Mouse (Mus musculus): ENCODE data around the gene Sae1. TPM values are rescaled to one million over a fixed set of nuclear protein-coding genes. Genes with fewer than 3 reads are reported as not detected.
"Not testable (repeated sequence)": the region's sequence is repeated elsewhere in the genome, so short reads cannot be mapped to it uniquely, and the experiment has no call there.

Sae1 gene
- polyA plus RNA-seq, 1 experiment: 59.3 TPM

- peak overlapping the region; percentile 97 for H3K27ac ChIP-seq (ENCODE audit: insufficient read depth, low read depth, low read length)
Observed at GRCm38 (mm10) chr7:16311453-16312004, 76.1 kb downstream of the Sae1 start.

GRCm38 (mm10) chr7:16310521-16311452 lies 76.8 kb downstream of the Sae1 start:
- TF ChIP-seq CTCF (IDR thresholded peaks at IDR 0.05; ENCODE audit: low read depth, low read length): no peak
- TF ChIP-seq POLR2A (IDR thresholded peaks at IDR 0.05; ENCODE audit: borderline replicate concordance, low read depth, low read length): no peak
- H3K4me1 ChIP-seq (ENCODE audit: control insufficient read depth, insufficient read depth, low read length): peaks cover 35% of the 10 kb centered on the region
- peak overlapping the region; percentile 97 for H3K27ac ChIP-seq (ENCODE audit: insufficient read depth, low read depth, low read length)
- peak overlapping the region; percentile 99 for H3K4me3 ChIP-seq (ENCODE audit: insufficient read depth, low read length)

More at GRCm38 (mm10) chr7:16311453-16312004, 76.1 kb downstream of the Sae1 start:
- H3K4me3 ChIP-seq (ENCODE audit: insufficient read depth, low read length): peak overlapping the region; percentile 99
- peaks cover 28% of the 10 kb centered on the region for H3K4me1 ChIP-seq (ENCODE audit: control insufficient read depth, insufficient read depth, low read length)
- TF ChIP-seq CTCF (IDR thresholded peaks at IDR 0.05; ENCODE audit: low read depth, low read length): no peak
- no peak for TF ChIP-seq POLR2A (IDR thresholded peaks at IDR 0.05; ENCODE audit: borderline replicate concordance, low read depth, low read length)

GRCm38 (mm10) chr7:16310020-16310520 lies 77.5 kb downstream of the Sae1 start:
- peak overlapping the region; percentile 99 for H3K4me3 ChIP-seq (ENCODE audit: insufficient read depth, low read length)
- TF ChIP-seq POLR2A (IDR thresholded peaks at IDR 0.05; ENCODE audit: borderline replicate concordance, low read depth, low read length) (no peak), CTCF (IDR thresholded peaks at IDR 0.05; ENCODE audit: low read depth, low read length) (peak; percentile 37)
- peak overlapping the region; percentile 97 for H3K27ac ChIP-seq (ENCODE audit: insufficient read depth, low read depth, low read length)
- peaks cover 33% of the 10 kb centered on the region for H3K4me1 ChIP-seq (ENCODE audit: control insufficient read depth, insufficient read depth, low read length)

- TF ChIP-seq POLR2A (IDR thresholded peaks at IDR 0.05; ENCODE audit: borderline replicate concordance, low read depth, low read length) (no peak; the same call in 1 of the 2 replicates), CTCF (IDR thresholded peaks at IDR 0.05; ENCODE audit: low read depth, low read length) (no peak)
- Histone ChIP-seq H3K4me1 (ENCODE audit: control insufficient read depth, insufficient read depth, low read length) (peaks cover 29% of the 10 kb centered on the region), H3K4me3 (ENCODE audit: insufficient read depth, low read length) (peak overlapping the region; percentile 97), H3K27ac (ENCODE audit: insufficient read depth, low read depth, low read length) (peak overlapping the region; percentile 96)
Observed at GRCm38 (mm10) chr7:16309318-16310019, 78.1 kb downstream of the Sae1 start.

GRCm38 (mm10) chr7:16308555-16309317 lies 78.9 kb downstream of the Sae1 start:
- Histone ChIP-seq H3K4me3 (ENCODE audit: insufficient read depth, low read length) (peak overlapping the region; percentile 62), H3K27ac (ENCODE audit: insufficient read depth, low read depth, low read length) (peak overlapping the region; percentile 96), H3K4me1 (ENCODE audit: control insufficient read depth, insufficient read depth, low read length) (peaks cover 26% of the 10 kb centered on the region)
- no peak for TF ChIP-seq POLR2A (IDR thresholded peaks at IDR 0.05; ENCODE audit: borderline replicate concordance, low read depth, low read length)
- no peak; the same call in 1 of the 2 replicates for TF ChIP-seq CTCF (IDR thresholded peaks at IDR 0.05; ENCODE audit: low read depth, low read length)

GRCm38 (mm10) chr7:16308093-16308492 lies 79.5 kb downstream of the Sae1 start, which contains the start of gene Bbc3:
TSS of gene Bbc3 (plus strand) at chr7:16308393.
- Histone ChIP-seq H3K27ac (ENCODE audit: insufficient read depth, low read depth, low read length) (peak within 1 kb of the TSS; percentile 96), H3K4me1 (ENCODE audit: control insufficient read depth, insufficient read depth, low read length) (peaks cover 26% of the 10 kb centered on the region), H3K4me3 (ENCODE audit: insufficient read depth, low read length) (peak within 1 kb of the TSS; percentile 62)

GRCm38 (mm10) chr7:16307141-16307540 lies 80.5 kb downstream of the Sae1 start:
- not testable (repeated sequence) for H3K4me3 ChIP-seq (ENCODE audit: insufficient read depth, low read length)
- peaks cover 26% of the 10 kb centered on the region for H3K4me1 ChIP-seq (ENCODE audit: control insufficient read depth, insufficient read depth, low read length)
- peak overlapping the region; percentile 96 for H3K27ac ChIP-seq (ENCODE audit: insufficient read depth, low read depth, low read length)

GRCm38 (mm10) chr7:16299419-16300035 lies 88.1 kb downstream of the Sae1 start:
- Histone ChIP-seq H3K4me3 (ENCODE audit: insufficient read depth, low read length) (peak overlapping the region; percentile 46), H3K4me1 (ENCODE audit: control insufficient read depth, insufficient read depth, low read length) (peaks cover 34% of the 10 kb centered on the region), H3K27ac (ENCODE audit: insufficient read depth, low read depth, low read length) (peak overlapping the region; percentile 17; the same call in 1 of the 2 replicates)
- no peak for TF ChIP-seq POLR2A (IDR thresholded peaks at IDR 0.05; ENCODE audit: borderline replicate concordance, low read depth, low read length)

GRCm38 (mm10) chr7:16298927-16299326 lies 88.7 kb downstream of the Sae1 start:
- Histone ChIP-seq H3K27ac (ENCODE audit: insufficient read depth, low read depth, low read length) (peak overlapping the region; percentile 17; the same call in 1 of the 2 replicates), H3K4me3 (ENCODE audit: insufficient read depth, low read length) (peak overlapping the region; percentile 41), H3K4me1 (ENCODE audit: control insufficient read depth, insufficient read depth, low read length) (peaks cover 34% of the 10 kb centered on the region)
- no peak for TF ChIP-seq CTCF (IDR thresholded peaks at IDR 0.05; ENCODE audit: low read depth, low read length)
- TF ChIP-seq POLR2A (IDR thresholded peaks at IDR 0.05; ENCODE audit: borderline replicate concordance, low read depth, low read length): no peak
